Mouse (Mus musculus) lung, postnatal 0 days (tissue): ENCODE measurements at regions not wholly inside any gene's neighbourhood (a gene's known extent, or its start where the extent isn't known, plus 50 kb on each side); places are given as distances from the start of the nearest gene placed in this dataset.

Experiments
- ATAC-seq: fragments of 200-750 bp; cut with Nextera tagmentation; 2 replicates; pipeline ENCODE4 v1.8.0; 2017; ENCODE audit warnings: moderate library complexity
- DNase-seq: peaks from one replicate; pipeline ENCODE4 v3.0.0-alpha.2; 2016; ENCODE audit warnings: low spot score
- H3K27ac ChIP-seq: fragments of 300-500 bp; sonication (generic); 2 replicates; pipeline ENCODE4 v1.5.1; 2014; ENCODE audit warnings: antibody characterized with exemption, mild to moderate bottlenecking, low read length, mixed read lengths
- H3K27me3 ChIP-seq: fragments of 300-500 bp; sonication (generic); replicated peaks from 2 replicates; pipeline ENCODE4 v1.6.1; 2014; ENCODE audit warnings: low read length, mixed read lengths; ENCODE audit not compliant: insufficient read depth
- H3K36me3 ChIP-seq: fragments of 300-500 bp; sonication (generic); 2 replicates; pipeline ENCODE4 v1.6.1; 2014; ENCODE audit warnings: low read length, mixed read lengths; ENCODE audit not compliant: insufficient read depth
- H3K4me1 ChIP-seq: fragments of 300-500 bp; sonication (generic); 2 replicates; pipeline ENCODE4 v1.6.1; 2014; ENCODE audit warnings: antibody characterized with exemption, low read depth, low read length, mixed read lengths; ENCODE audit not compliant: insufficient read depth
- H3K4me2 ChIP-seq: fragments of 300-500 bp; sonication (generic); replicated peaks from 2 replicates; pipeline ENCODE4 v1.6.1; 2014; ENCODE audit warnings: low read depth, mild to moderate bottlenecking, low read length, moderate library complexity, mixed read lengths
- H3K4me3 ChIP-seq: fragments of 300-500 bp; sonication (generic); 2 replicates; pipeline ENCODE4 v1.5.1; 2014; ENCODE audit warnings: low read depth, low read length
- H3K9ac ChIP-seq: fragments of 300-500 bp; sonication (generic); replicated peaks from 2 replicates; pipeline ENCODE4 v1.6.1; 2014; ENCODE audit warnings: low read depth, mild to moderate bottlenecking
- H3K9me3 ChIP-seq: fragments of 300-500 bp; sonication (generic); 2 replicates; pipeline ENCODE4 v1.6.1; 2016; ENCODE audit warnings: low read length, mixed read lengths
- CTCF ChIP-seq: IDR thresholded peaks from 2 replicates; pipeline ENCODE4 v1.5.1; 2016; ENCODE audit warnings: antibody characterized with exemption, mild to moderate bottlenecking
- EP300 ChIP-seq: IDR thresholded peaks from 2 replicates; pipeline ENCODE4 v1.6.1; 2016; ENCODE audit warnings: antibody characterized with exemption, mild to moderate bottlenecking, control low read depth
- WGBS: fragments of 180-500 bp; shearing (Covaris S2); extraction: QIAGEN DNeasy Blood & Tissue Kit; methylation state at CpG from one replicate; pipeline ENCODE4 v1.1.7; 2014; 5-methylcytosine and 5-hydroxymethylcytosine counted together

GRCm38 (mm10) chr2:159053936-159054335 lies 259.3 kb downstream of the Dhx35 start:
- peak; percentile 94 for TF ChIP-seq CTCF
- TF ChIP-seq EP300 = no peak
- DNase-seq (peak; percentile 70), ATAC-seq (peak; percentile 58)
- Histone ChIP-seq H3K27ac (no peak overlapping the region), H3K9ac (no peak overlapping the region), H3K27me3 (no peaks in the 10 kb centered on the region), H3K9me3 (no peaks in the 10 kb centered on the region), H3K4me2 (no peak overlapping the region), H3K4me3 (no peak overlapping the region), H3K4me1 (peaks cover 9% of the 10 kb centered on the region; the same call in 1 of the 2 replicates), H3K36me3 (no peaks in the 10 kb centered on the region)
- WGBS = 56% methylated on average over 4 of the region's 4 CpGs

DNA sequence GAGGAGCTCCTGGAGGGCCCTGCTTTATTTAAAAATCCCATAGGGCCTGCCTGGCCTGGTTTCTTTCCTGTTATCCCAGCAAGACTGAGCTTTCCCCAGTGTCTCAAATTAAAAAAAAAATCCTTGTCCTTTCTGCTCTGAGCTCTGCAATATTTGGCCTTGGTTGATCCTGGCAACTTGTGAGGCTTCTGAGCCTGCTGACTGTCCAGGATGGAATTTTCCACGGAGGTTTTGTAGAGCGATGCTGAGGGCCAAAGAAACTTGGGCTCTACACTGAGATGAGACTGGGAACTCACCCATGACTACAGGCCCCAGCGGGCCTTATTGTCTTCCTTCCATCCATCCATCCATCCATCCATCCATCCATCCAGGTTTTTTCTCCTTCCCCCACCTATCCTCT lies 259.8 kb downstream of the Dhx35 start:
- 95% methylated on average over 3 of the region's 3 CpGs for WGBS
- Histone ChIP-seq H3K9ac (no peak overlapping the region), H3K4me1 (peaks cover 9% of the 10 kb centered on the region; the same call in 1 of the 2 replicates), H3K27me3 (no peaks in the 10 kb centered on the region), H3K36me3 (no peaks in the 10 kb centered on the region), H3K4me2 (no peak overlapping the region), H3K9me3 (no peaks in the 10 kb centered on the region), H3K4me3 (no peak overlapping the region), H3K27ac (no peak overlapping the region)
- DNase-seq = no peak
- no peak for ATAC-seq
- TF ChIP-seq EP300 = no peak

DNA sequence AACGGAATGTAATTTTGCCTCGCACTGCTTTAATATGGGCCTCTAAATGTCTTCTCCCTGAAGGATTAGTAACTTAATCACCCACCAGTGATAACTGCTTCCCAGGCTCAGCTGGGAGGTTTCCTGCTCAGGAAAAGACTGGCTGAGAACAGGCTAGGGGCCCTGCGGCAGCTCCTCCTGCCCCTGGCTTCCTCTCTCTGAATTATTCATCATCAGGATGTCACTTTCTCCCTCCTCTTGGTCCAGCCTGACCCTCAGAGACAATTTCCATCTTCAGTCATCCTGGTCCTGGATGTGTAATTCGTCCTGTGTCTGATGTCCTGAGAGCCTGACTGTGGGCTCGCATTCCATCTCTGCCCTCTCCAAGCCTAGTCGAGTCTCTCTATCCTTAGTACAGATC lies 261.2 kb downstream of the Dhx35 start:
- H3K9me3 ChIP-seq = no peaks in the 10 kb centered on the region
- no peak overlapping the region for H3K4me2 ChIP-seq
- ATAC-seq (no peak), DNase-seq (no peak)
- no peak overlapping the region for H3K4me3 ChIP-seq
- no peak overlapping the region for H3K9ac ChIP-seq
- 53% methylated on average over 6 of the region's 6 CpGs for WGBS
- no peak overlapping the region for H3K27ac ChIP-seq
- H3K36me3 ChIP-seq = no peaks in the 10 kb centered on the region
- peaks cover 9% of the 10 kb centered on the region; the same call in 1 of the 2 replicates for H3K4me1 ChIP-seq
- TF ChIP-seq CTCF (no peak), EP300 (no peak)
- no peaks in the 10 kb centered on the region for H3K27me3 ChIP-seq

DNA sequence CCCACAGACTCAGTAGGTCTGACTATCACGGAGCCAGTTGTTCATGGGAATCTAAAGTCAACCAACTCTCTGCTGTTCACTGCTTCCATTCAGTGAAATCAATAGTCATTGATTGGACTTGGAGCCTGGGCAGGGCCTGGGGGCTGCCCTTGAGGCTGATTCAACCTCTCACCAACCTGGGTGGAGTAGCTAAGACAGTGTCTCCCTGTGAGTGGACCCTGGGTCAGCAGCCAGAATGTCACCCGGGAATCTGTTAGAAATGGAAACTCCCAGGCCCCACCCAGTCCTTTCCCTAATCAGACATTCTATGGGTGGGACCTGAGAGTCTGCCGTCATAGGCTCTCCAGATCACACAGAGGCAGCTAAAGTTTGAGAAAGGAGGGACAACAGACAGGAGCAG lies 262.4 kb downstream of the Dhx35 start:
- TF ChIP-seq CTCF (no peak), EP300 (no peak)
- no peak overlapping the region for H3K4me2 ChIP-seq
- DNase-seq = peak; percentile 16
- 56% methylated on average over 3 of the region's 3 CpGs for WGBS
- no peak overlapping the region for H3K27ac ChIP-seq
- H3K36me3 ChIP-seq = no peaks in the 10 kb centered on the region
- no peak overlapping the region for H3K9ac ChIP-seq
- H3K27me3 ChIP-seq = no peaks in the 10 kb centered on the region
- peaks cover 9% of the 10 kb centered on the region; the same call in 1 of the 2 replicates for H3K4me1 ChIP-seq
- ATAC-seq = no peak; the same call in 1 of the 2 replicates
- H3K4me3 ChIP-seq = no peak overlapping the region
- no peaks in the 10 kb centered on the region for H3K9me3 ChIP-seq

DNA sequence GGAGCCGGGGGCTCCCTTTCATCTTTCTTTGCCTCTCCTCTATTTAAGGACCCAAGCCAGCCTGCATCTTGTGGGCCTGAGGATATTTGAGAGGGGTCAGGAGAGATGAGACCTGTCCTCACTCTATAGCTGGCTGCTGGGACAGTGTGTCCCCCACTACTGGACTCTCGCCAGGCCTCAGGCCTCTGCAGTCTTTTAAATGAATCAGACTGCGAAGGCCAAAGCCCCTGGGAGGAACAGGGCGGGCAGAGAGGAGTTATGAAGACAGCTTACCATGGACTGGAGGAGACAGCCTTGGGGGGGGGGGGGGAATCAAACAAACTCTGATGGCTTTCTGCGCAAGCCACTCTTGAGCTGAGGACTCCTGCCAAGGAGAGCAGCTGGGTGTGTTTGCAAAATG lies 262.9 kb downstream of the Dhx35 start:
- Histone ChIP-seq H3K9me3 (no peaks in the 10 kb centered on the region), H3K9ac (no peak overlapping the region), H3K4me1 (peaks cover 9% of the 10 kb centered on the region; the same call in 1 of the 2 replicates), H3K4me2 (no peak overlapping the region), H3K27me3 (no peaks in the 10 kb centered on the region), H3K36me3 (no peaks in the 10 kb centered on the region), H3K27ac (no peak overlapping the region), H3K4me3 (no peak overlapping the region)
- WGBS = 63% methylated on average over 5 of the region's 5 CpGs
- no peak for TF ChIP-seq EP300
- no peak for TF ChIP-seq CTCF
- DNase-seq (no peak), ATAC-seq (no peak)

DNA sequence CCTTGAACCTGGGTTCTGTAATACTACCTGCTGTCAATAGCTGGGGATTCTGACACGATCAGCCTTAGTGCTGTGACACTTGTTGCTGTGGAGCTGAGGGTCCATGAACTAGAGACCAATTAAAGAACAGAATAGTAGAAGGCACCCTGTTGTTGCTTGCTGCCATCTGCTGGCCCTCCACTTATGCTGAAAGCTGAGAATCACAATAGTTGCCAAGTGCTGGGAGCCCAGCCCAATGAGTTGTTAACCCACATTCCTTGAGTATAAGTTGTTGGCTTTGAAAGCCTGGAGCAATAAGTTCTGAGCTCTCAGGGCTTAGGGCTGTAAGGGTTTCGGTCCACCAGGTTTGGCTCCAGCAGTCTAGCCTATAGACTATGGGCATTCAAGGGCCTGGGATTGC lies 267.7 kb downstream of the Dhx35 start:
- no peak overlapping the region for H3K4me2 ChIP-seq
- H3K27ac ChIP-seq = no peak overlapping the region
- H3K9ac ChIP-seq = no peak overlapping the region
- peak; percentile 45 for TF ChIP-seq CTCF
- TF ChIP-seq EP300 = no peak
- H3K27me3 ChIP-seq = no peaks in the 10 kb centered on the region
- no peak overlapping the region for H3K4me3 ChIP-seq
- ATAC-seq = peak; percentile 85
- peak; percentile 67 for DNase-seq
- WGBS = 70% methylated on average over 2 of the region's 2 CpGs
- no peaks in the 10 kb centered on the region for H3K9me3 ChIP-seq
- H3K36me3 ChIP-seq = no peaks in the 10 kb centered on the region
- peaks cover 2% of the 10 kb centered on the region; the same call in 1 of the 2 replicates for H3K4me1 ChIP-seq

GRCm38 (mm10) chr2:159062666-159063065 lies 268.1 kb downstream of the Dhx35 start:
- H3K4me3 ChIP-seq = no peak overlapping the region
- DNase-seq (no peak), ATAC-seq (peak; percentile 61)
- no peak overlapping the region for H3K27ac ChIP-seq
- no peak overlapping the region for H3K9ac ChIP-seq
- no peaks in the 10 kb centered on the region for H3K36me3 ChIP-seq
- no peak overlapping the region for H3K4me2 ChIP-seq
- H3K4me1 ChIP-seq = no peaks in the 10 kb centered on the region
- no peaks in the 10 kb centered on the region for H3K9me3 ChIP-seq
- 67% methylated on average over 2 of the region's 2 CpGs for WGBS
- H3K27me3 ChIP-seq = no peaks in the 10 kb centered on the region
- 0 out of 2 replicates have a peak, but pooled peaks have one; percentile 28 for TF ChIP-seq EP300
- no peak for TF ChIP-seq CTCF
